Comparison of ENCODE assay signal across 9 mouse cellular contexts in the genomic region with DNA sequence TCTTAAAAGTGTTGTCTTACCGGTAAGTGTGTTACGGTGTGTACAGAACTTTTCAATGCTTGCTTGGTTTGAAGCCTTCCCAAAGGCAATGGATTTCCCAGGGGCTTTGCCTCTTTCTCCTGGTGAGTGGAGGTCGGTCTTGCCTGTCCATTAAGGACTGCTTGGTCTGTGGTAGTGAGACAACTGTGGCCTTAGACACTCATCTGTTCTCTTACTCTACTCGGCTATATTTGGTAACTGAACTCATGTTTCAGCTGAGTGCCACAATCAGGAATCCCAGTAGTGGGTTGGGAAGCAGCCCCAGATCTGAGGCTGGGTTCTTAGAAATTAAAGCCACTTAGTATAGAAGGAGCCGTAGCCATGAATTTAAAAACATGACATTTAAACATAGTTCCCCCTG. TPM values are rescaled to one million over a fixed set of nuclear protein-coding genes. Genes with fewer than 3 reads are reported as not detected.
DNase-seq lines count a peak whose midpoint lies in the region; ATAC-seq and TF ChIP-seq lines count a peak whose summit lies in the region.
"Had no signal": no experiment of that assay in that cellular context is flagged by ENCODE, and none has a peak within 500 bp of the region (broad histone marks: within the 10 kb centered on the region; RNA-seq: fewer than 3 reads in every experiment).

A gene (minus strand): TSS at position 170 of the 400 bp plus-strand sequence.

- TF ChIP-seq EP300 in stomach, postnatal 0 days (optimal IDR thresholded peaks at IDR 0.05): no peak

- H3K4me3 ChIP-seq in intestine, embryonic 14.5 days (ENCODE audit: low read depth, low read length): no peak within 1 kb of the TSS
- H3K4me3 ChIP-seq in stomach, postnatal 0 days (ENCODE audit: low read depth, low read length): no peak within 1 kb of the TSS

- H3K9me3 ChIP-seq in intestine, embryonic 14.5 days (ENCODE audit: control insufficient read depth, low read length): no peaks in the 10 kb centered on the region
- H3K9me3 ChIP-seq in stomach, postnatal 0 days (ENCODE audit: control insufficient read depth, low read length): no peaks in the 10 kb centered on the region

- TF ChIP-seq CTCF in stomach, postnatal 0 days (IDR thresholded peaks at IDR 0.05; ENCODE audit: low read depth): no peak

- H3K27ac ChIP-seq in intestine, embryonic 14.5 days (ENCODE audit: low read depth): no peak within 1 kb of the TSS
- H3K27ac ChIP-seq in stomach, postnatal 0 days (replicated peaks): no peak within 1 kb of the TSS
- H3K27ac ChIP-seq: macrophage had no signal

- 79% methylated on average over 5 of the region's 5 CpGs for WGBS in intestine, embryonic 14.5 days
- 80% methylated on average over 5 of the region's 5 CpGs for WGBS in stomach, postnatal 0 days

- H3K27me3 ChIP-seq in intestine, embryonic 14.5 days (replicated peaks; ENCODE audit: control insufficient read depth, insufficient read depth, low read length): no peaks in the 10 kb centered on the region
- H3K27me3 ChIP-seq in stomach, postnatal 0 days (ENCODE audit: control insufficient read depth, insufficient read depth, low read length): no peaks in the 10 kb centered on the region

- H3K4me2 ChIP-seq in intestine, embryonic 14.5 days (ENCODE audit: low read length): no peak within 1 kb of the TSS
- no peak within 1 kb of the TSS for H3K4me2 ChIP-seq in stomach, postnatal 0 days (replicated peaks; ENCODE audit: low read depth)

- DNase-seq in thymus, postnatal 0 days (ENCODE audit: low spot score): no peak
- no peak for DNase-seq in thymus, postnatal 25 days
- no peak for DNase-seq in gastrocnemius, postnatal 25 days
- no peak for DNase-seq in intestine, embryonic 14.5 days (ENCODE audit: low spot score)
- DNase-seq in stomach, postnatal 0 days (ENCODE audit: low spot score): no peak
- DNase-seq in thymus, postnatal 10 days (ENCODE audit: low spot score in 2 of 2): no peak

- no peak for ATAC-seq in intestine, embryonic 14.5 days (replicated peaks; ENCODE audit: low FRiP score, low TSS enrichment, low read depth)
- no peak for ATAC-seq in stomach, postnatal 0 days (ENCODE audit: low FRiP score, low TSS enrichment)
- no peak for ATAC-seq in megakaryocyte progenitor cell, adult 5-6 weeks (replicated peaks; ENCODE audit: poor library complexity)
- no peak for ATAC-seq in activated CD4-positive, CD25-positive, alpha-beta regulatory T cell, adult 4 months

- H3K36me3 ChIP-seq in intestine, embryonic 14.5 days (ENCODE audit: control insufficient read depth, insufficient read depth, low read length): no peaks in the 10 kb centered on the region
- H3K36me3 ChIP-seq in stomach, postnatal 0 days (ENCODE audit: control insufficient read depth, insufficient read depth, low read length): no peaks in the 10 kb centered on the region

- H3K4me1 ChIP-seq in intestine, embryonic 14.5 days (replicated peaks; ENCODE audit: control insufficient read depth, insufficient read depth, low read length): no peaks in the 10 kb centered on the region
- H3K4me1 ChIP-seq in stomach, postnatal 0 days (replicated peaks; ENCODE audit: control insufficient read depth, insufficient read depth): no peaks in the 10 kb centered on the region

- H3K9ac ChIP-seq in intestine, embryonic 14.5 days (ENCODE audit: low read length): no peak within 1 kb of the TSS
- H3K9ac ChIP-seq in stomach, postnatal 0 days (ENCODE audit: low read length): no peak within 1 kb of the TSS

RNA-seq across cellular contexts. Expression of the gene that starts here (rescaled TPM):
- polyA plus RNA-seq in thymus, postnatal 0 days (2015; fragmentation: Nextera tagmentation; extraction: Ambion mirVana): 26.2 and 28.5 TPM in 2 replicates
- total RNA-seq in gastrocnemius, postnatal 25 days (2021): 100 to 1,000 TPM in 1 of 2 experiments, 10 to 100 TPM in 1; 90.9 to 120 TPM
- polyA plus RNA-seq in intestine, embryonic 14.5 days (2014; fragmentation: Nextera tagmentation; extraction: Ambion mirVana): 66.4 and 72.9 TPM in 2 replicates
- polyA plus RNA-seq in stomach, postnatal 0 days (2015; fragmentation: Nextera tagmentation; extraction: Ambion mirVana): 69.9 and 71.0 TPM in 2 replicates
- 0.17 TPM in 1 of 2 replicates, not detected in the other for total RNA-seq in megakaryocyte progenitor cell, adult 5-6 weeks (2015)
- total RNA-seq in megakaryocyte progenitor cell, adult 5-6 weeks (2017): 0.12 and 0.20 TPM in 2 replicates
- polyA plus RNA-seq in activated CD4-positive, CD25-positive, alpha-beta regulatory T cell, adult 4 months (2017; shearing (Covaris generic)): under 1 TPM; 0.24 to 0.33 TPM

Comparison
In these comparisons a context has a peak if more than half of its experiments do, and no peak if none do; other contexts are left out.
1. RNA of the gene that starts here (total RNA-seq): 90.9 to 120 TPM in gastrocnemius, postnatal 25 days; 0.12 to 0.20 TPM in megakaryocyte progenitor cell, adult 5-6 weeks; every median in the first group is over 10 times any median in the second.
2. RNA of the gene that starts here (polyA plus RNA-seq): 69.9 to 71.0 TPM in stomach, postnatal 0 days, 66.4 to 72.9 TPM in intestine, embryonic 14.5 days and 26.2 to 28.5 TPM in thymus, postnatal 0 days; 0.24 to 0.33 TPM in activated CD4-positive, CD25-positive, alpha-beta regulatory T cell, adult 4 months; every median in the first group is over 10 times any median in the second.